Mouse (Mus musculus): ENCODE data around the gene Skap2.

- TF ChIP-seq CTCF (IDR thresholded peaks at IDR 0.05; ENCODE audit: low read depth, low read length) (no peak), POLR2A (IDR thresholded peaks at IDR 0.05; ENCODE audit: borderline replicate concordance, low read depth, low read length) (no peak)
These were observed 113.9 kb downstream of the Skap2 start for GRCm38 (mm10) chr6:51898318-51898994.

All from bone marrow macrophage, adult 2 months (primary cell).